Mouse (Mus musculus) liver, embryonic 13.5 days (tissue): ENCODE measurements around the gene Mprip. TPM values are rescaled to one million over a fixed set of nuclear protein-coding genes. Genes with fewer than 3 reads are reported as not detected.

Experiments used
- ATAC-seq: fragments of 200-750 bp; cut with Nextera tagmentation; 2 replicates; pipeline ENCODE4 v1.8.0; 2017; ENCODE audit warnings: low read depth, mild to moderate bottlenecking, moderate number of reproducible peaks, moderate library complexity
- DNase-seq: peaks from one replicate; pipeline ENCODE4 v3.0.0; 2022
- H3K27ac ChIP-seq: fragments of 300-500 bp; sonication (generic); 2 replicates; pipeline ENCODE4 v1.5.1; 2015; ENCODE audit warnings: moderate library complexity, mild to moderate bottlenecking, inconsistent platforms
- H3K27me3 ChIP-seq: fragments of 300-500 bp; sonication (generic); 2 replicates; pipeline ENCODE4 v1.6.1; 2015; ENCODE audit warnings: mild to moderate bottlenecking, inconsistent platforms
- H3K36me3 ChIP-seq: fragments of 300-500 bp; sonication (generic); 2 replicates; pipeline ENCODE4 v1.6.1; 2015; ENCODE audit warnings: mild to moderate bottlenecking, inconsistent platforms
- H3K4me1 ChIP-seq: fragments of 300-500 bp; sonication (generic); replicated peaks from 2 replicates; pipeline ENCODE4 v1.6.1; 2015; ENCODE audit warnings: inconsistent platforms
- H3K4me2 ChIP-seq: fragments of 300-500 bp; sonication (generic); 2 replicates; pipeline ENCODE4 v1.6.1; 2015; ENCODE audit warnings: inconsistent platforms, mild to moderate bottlenecking, moderate library complexity
- H3K4me3 ChIP-seq: fragments of 300-500 bp; sonication (generic); replicated peaks from 2 replicates; pipeline ENCODE4 v1.5.1; 2015; ENCODE audit warnings: mild to moderate bottlenecking, inconsistent platforms
- H3K9ac ChIP-seq: fragments of 300-500 bp; sonication (generic); 2 replicates; pipeline ENCODE4 v1.6.1; 2015; ENCODE audit warnings: mild to moderate bottlenecking, inconsistent platforms
- H3K9me3 ChIP-seq: fragments of 300-500 bp; sonication (generic); replicated peaks from 2 replicates; pipeline ENCODE4 v1.6.1; 2016; ENCODE audit warnings: inconsistent platforms
- WGBS: fragments of 180-500 bp; shearing (Covaris S2); methylation state at CpG from one replicate; pipeline ENCODE4 v1.1.7; 2015; ENCODE audit not compliant: insufficient replicate concordance; 5-methylcytosine and 5-hydroxymethylcytosine counted together
- polyA plus RNA-seq: library from polyadenylated mRNA; unstranded; fragments of >200 nt; fragmentation: Nextera tagmentation; extraction: Ambion mirVana; gene quantifications from 2 replicates; pipeline ENCODE4 v1.2.1, GENCODE M21; 2015

Mprip gene
- polyA plus RNA-seq, 1 experiment from 2014 or later = 11.8 TPM

DNA sequence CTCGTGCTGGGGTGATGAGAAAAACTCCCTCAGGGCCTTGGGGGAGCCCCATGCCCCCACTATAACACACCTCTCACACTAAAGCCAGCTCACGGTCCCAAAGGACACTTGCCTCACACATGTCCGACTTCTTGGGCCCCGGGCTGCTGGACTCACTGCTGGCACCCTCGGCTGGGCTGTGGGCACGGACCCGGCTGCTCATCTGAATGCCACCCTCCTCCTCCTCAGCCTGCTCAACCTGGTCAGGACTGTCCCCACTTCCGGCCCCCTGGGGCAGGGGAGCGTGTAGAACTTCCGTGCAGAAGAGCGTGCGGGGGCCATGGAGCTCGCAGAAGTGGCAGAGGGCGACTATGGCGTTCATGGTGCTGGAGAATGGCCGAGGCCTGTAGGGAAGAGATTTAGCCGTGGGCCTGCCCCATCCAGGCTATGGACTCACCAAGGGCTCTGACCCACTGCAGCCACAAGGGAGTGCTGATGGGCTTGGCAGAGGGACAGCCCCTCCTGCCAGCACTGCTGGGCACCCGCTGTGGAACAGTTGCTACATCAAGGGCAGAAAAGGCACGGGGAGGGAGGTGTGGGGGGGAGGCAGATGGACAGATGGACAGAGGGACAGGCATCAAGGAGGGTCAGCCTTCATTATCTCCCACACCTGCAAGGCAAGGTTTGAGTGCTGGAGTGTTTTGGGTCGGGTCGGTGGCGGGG lies 143.5 kb downstream of the Mprip start:
- H3K27ac ChIP-seq = no peak overlapping the region
- H3K27me3 ChIP-seq = no peaks in the 10 kb centered on the region
- WGBS = 80% methylated on average over 22 of the region's 22 CpGs
- no peaks in the 10 kb centered on the region for H3K9me3 ChIP-seq
- H3K4me1 ChIP-seq = peaks cover 18% of the 10 kb centered on the region
- DNase-seq (no peak), ATAC-seq (no peak)
- peaks cover 79% of the 10 kb centered on the region for H3K36me3 ChIP-seq
- H3K4me2 ChIP-seq = no peak overlapping the region
- no peak overlapping the region for H3K4me3 ChIP-seq
- no peak overlapping the region for H3K9ac ChIP-seq

DNA sequence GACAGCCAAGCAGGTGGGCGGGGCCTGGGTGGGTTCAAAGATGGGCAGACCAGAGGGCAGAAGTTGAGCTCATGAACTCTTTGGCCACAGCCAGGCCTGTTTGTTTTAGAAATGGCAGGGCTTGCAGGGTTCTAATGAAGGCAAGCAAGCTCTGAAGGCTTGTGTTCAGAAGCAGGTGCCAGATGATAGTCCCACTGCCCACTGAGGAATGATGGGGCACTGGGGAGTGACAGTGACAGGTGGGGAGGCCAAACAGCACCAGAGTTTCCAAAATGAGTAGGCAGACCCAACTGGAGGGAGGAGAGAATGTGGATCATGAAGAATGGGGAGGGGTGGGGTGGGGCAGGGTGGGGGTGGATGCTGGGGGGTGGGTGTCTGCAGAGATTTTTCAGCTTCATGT lies 144.2 kb downstream of the Mprip start:
- Histone ChIP-seq H3K27me3 (no peaks in the 10 kb centered on the region), H3K9me3 (no peaks in the 10 kb centered on the region), H3K9ac (no peak overlapping the region), H3K27ac (no peak overlapping the region), H3K4me3 (no peak overlapping the region), H3K4me2 (no peak overlapping the region), H3K36me3 (peaks cover 72% of the 10 kb centered on the region), H3K4me1 (peaks cover 18% of the 10 kb centered on the region)
- DNase-seq = no peak
- no peak for ATAC-seq
- 61% methylated on average over 1 of the region's 1 CpGs for WGBS

DNA sequence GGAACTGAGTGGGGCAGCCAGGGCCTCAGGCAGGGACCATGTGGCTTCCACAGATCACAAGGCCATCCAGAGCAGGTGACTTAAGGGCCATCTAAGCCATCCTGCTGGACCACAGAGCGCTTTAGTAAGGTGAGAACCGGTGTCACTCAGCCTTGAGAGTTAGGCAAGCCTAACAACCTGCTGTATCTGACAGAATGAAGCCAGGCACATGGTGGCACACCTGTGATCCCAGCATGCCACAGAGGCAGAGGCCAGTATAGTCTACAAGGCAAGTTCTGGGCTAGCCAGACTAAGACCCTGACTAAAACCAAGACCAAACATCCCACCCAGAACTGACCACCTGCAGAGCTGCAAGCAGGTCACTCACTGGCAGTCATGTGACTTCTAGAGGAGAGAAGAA lies 144.6 kb downstream of the Mprip start:
- no peak overlapping the region for H3K9ac ChIP-seq
- no peaks in the 10 kb centered on the region for H3K27me3 ChIP-seq
- no peak for ATAC-seq
- no peak overlapping the region for H3K27ac ChIP-seq
- no peak overlapping the region for H3K4me2 ChIP-seq
- no peak overlapping the region for H3K4me3 ChIP-seq
- no peak for DNase-seq
- WGBS = 85% methylated on average over 2 of the region's 2 CpGs
- no peaks in the 10 kb centered on the region for H3K9me3 ChIP-seq
- peaks cover 22% of the 10 kb centered on the region for H3K4me1 ChIP-seq
- H3K36me3 ChIP-seq = peaks cover 68% of the 10 kb centered on the region

DNA sequence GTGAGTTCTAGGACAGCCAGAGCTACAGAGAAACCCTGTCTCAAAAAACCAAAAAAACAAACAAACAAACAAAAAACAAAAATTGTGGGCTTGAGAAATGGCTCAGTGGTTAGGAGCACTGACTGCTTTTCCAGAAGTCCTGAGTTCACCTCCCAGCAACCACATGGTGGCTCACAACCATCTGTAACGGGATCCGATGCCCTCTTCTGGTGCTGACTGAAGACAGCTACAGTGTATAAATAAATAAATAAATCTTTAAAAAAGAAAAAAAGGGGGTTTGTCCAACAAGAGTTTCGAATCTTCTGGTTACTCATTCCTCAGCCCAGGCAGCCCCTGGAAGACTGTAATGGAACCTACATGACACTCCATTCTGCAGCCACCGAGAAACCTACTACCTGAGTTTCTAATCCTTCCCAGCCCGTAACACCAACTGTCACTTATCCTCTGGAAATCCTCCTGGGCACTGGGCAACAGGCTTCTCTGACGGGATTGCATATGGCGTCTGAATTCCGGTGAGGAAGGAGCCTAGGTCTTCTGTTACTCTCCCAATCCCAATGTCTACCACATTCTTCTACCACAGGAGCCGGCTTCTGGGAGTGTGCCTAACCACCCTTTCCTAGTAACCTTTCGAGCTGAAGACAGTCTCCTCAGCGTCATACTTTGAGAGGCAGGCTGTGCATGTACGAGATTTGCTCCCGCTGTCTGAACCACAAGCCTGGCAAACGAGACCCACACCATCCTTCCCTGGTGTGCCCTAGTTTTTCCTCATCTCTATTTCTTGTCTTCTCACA lies 147.3 kb downstream of the Mprip start:
- 68% methylated on average over 14 of the region's 14 CpGs for WGBS
- no peak for ATAC-seq

DNA sequence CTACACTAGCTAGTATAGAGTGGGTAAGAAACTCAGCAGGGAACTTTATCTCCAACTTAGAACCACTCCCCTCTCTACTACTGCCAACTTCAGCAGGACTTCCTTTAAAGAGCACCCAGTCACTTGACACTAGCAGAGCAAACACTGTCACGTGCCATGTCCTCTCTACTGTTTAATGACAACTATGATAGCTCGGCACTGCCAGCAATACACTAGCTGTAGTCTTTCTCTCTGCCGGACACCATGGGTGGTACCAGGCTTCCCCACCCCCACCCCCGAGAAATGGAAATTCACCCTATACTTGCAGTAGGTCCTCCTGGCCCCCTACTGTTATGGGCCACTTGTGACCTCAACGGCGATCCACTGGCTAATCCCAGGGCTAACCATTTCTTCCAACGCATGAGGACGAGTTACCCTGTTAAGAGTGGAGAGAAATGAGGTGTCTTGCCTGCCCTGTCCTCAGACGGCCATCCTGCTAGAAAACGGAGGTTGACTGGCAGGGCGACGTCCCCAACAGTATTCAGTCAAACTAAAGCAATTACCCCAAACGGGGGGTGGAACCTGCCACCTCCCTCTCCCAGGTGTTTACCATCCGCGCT lies 148.1 kb downstream of the Mprip start:
- Histone ChIP-seq H3K4me3 (peak overlapping the region; percentile 81), H3K27me3 (no peaks in the 10 kb centered on the region), H3K27ac (peak overlapping the region; percentile 89), H3K4me2 (peak overlapping the region; percentile 90), H3K4me1 (peaks cover 31% of the 10 kb centered on the region), H3K9ac (peak overlapping the region; percentile 88), H3K36me3 (peaks cover 35% of the 10 kb centered on the region), H3K9me3 (no peaks in the 10 kb centered on the region)
- ATAC-seq (peak; percentile 54), DNase-seq (peak; percentile 39)
- WGBS = under 1% methylated on average over 15 of the region's 15 CpGs

More for the DNA sequence above, 147.3 kb downstream of the Mprip start:
- Histone ChIP-seq H3K4me2 (peak overlapping the region; percentile 90), H3K4me3 (peak overlapping the region; percentile 81), H3K36me3 (peaks cover 41% of the 10 kb centered on the region), H3K9ac (peak overlapping the region; percentile 88), H3K9me3 (no peaks in the 10 kb centered on the region), H3K4me1 (peaks cover 31% of the 10 kb centered on the region), H3K27me3 (no peaks in the 10 kb centered on the region), H3K27ac (peak overlapping the region; percentile 89)
- DNase-seq = no peak

DNA sequence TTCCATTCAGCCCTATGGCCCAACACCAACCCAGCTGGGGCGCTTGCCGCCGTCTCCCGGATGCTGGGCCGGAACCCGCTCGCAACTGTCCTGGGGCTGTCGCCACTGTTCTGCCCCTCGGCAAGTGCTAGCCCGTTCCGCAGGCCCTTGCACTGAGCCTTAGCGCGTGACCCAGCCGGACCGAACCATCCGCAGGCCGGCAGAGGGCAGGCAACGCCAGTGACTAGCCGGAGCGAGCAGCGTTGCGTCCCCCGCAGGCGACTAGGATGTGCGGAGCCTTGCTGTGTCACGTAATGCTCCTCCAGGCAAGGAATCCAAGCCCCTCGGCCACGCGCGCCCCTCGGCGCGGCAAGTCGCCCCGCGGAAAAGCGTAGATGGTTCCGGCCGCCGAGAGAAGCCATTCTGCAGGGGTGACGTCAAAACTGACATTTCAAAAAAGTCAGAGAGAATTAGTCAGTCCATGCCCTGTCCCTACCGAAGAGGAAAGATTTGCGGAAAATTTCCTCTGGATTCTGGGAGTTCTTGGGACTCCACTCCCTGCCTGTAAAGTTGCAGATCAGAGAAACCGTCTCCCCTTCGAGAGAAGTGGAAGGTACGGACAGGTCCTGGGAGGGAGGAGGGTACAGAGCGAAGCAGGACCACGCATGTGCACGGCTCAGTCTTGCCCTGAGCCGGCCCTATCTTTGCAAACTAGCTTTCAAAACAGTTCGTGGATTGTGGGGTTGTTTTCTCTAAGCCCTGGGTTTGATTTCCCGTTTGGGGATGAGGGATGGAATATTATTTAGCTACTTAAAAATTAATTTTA lies 148.8 kb downstream of the Mprip start, which contains the start of gene Flcn:
Flcn (minus strand) TSS at position 347 of the 805 bp plus-strand sequence.
- ATAC-seq = peak; percentile 91
- Histone ChIP-seq H3K27ac (peak within 1 kb of the TSS; percentile 89), H3K9me3 (no peaks in the 10 kb centered on the region), H3K9ac (peak within 1 kb of the TSS; percentile 88), H3K4me2 (peak within 1 kb of the TSS; percentile 90), H3K4me1 (peaks cover 38% of the 10 kb centered on the region), H3K27me3 (no peaks in the 10 kb centered on the region), H3K36me3 (peaks cover 28% of the 10 kb centered on the region), H3K4me3 (peak within 1 kb of the TSS; percentile 81)
- peak; percentile 84 for DNase-seq
- WGBS = under 1% methylated on average over 52 of the region's 52 CpGs

DNA sequence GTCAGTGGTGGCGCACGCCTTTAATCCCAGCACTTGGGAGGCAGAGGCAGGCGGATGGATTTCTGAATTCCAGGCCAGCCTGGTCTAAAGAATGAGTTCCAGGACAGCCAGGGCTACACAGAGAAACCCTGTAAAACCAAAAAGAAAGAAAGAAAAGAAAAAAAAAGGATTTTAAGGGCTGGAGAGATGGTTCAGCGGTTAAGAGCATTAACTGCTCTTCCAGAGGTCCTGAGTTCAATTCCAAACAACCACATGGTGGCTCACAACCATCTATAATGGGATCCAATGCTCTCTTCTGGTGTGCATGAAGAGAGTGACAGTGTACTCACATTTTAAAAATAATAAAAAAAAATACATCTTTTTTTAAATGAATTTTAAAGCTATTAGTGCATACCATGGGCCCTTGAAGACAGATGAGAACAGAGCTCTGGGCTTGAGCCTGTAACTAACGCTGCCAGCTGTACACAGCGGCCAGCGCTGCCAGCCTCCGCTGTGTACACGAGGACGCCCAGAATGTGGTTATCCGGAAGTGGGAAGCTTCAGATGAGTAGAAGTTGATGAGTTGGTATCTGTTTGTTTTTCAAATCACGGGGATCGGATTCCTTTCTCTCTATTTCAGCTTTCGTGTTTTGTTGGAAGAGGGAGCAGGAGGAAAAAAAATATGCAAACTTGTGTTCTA lies 149.5 kb downstream of the Mprip start:
- Histone ChIP-seq H3K9ac (peak overlapping the region; percentile 88), H3K27me3 (no peaks in the 10 kb centered on the region), H3K4me1 (peaks cover 39% of the 10 kb centered on the region), H3K4me2 (peak overlapping the region; percentile 90), H3K36me3 (peaks cover 20% of the 10 kb centered on the region), H3K4me3 (peak overlapping the region; percentile 81), H3K27ac (peak overlapping the region; percentile 89), H3K9me3 (no peaks in the 10 kb centered on the region)
- no peak for ATAC-seq
- 34% methylated on average over 14 of the region's 14 CpGs for WGBS
- DNase-seq = peak; percentile 29

DNA sequence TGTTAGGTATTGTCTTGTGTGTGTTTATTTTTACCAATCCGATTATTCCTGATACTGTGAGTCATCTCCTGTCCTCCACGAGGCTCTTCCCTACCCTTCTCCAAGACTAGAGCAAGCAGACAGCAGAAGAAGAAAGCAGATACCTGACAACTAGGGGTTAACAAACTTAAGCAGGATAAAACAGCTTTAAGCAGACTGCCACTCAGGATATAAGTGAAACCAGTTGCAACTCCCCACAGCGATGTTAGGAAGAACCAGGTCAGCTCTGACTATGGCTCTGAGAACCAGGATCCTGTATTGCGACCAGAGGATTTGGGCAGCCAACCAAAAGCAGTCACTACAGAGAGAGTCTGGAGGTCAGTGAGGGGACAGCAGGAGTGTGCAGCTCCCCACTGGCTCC lies 150.1 kb downstream of the Mprip start:
- H3K27ac ChIP-seq = 0 out of 2 replicates have a peak overlapping the region, but pooled peaks have one; percentile 89
- H3K4me1 ChIP-seq = peaks cover 42% of the 10 kb centered on the region
- no peak for ATAC-seq
- H3K9me3 ChIP-seq = no peaks in the 10 kb centered on the region
- H3K9ac ChIP-seq = 0 out of 2 replicates have a peak overlapping the region, but pooled peaks have one; percentile 88
- no peak for DNase-seq
- peaks cover 19% of the 10 kb centered on the region for H3K36me3 ChIP-seq
- peak overlapping the region; percentile 90 for H3K4me2 ChIP-seq
- WGBS = 58% methylated on average over 4 of the region's 4 CpGs
- H3K4me3 ChIP-seq = peak overlapping the region; percentile 81; the same call in 1 of the 2 replicates
- no peaks in the 10 kb centered on the region for H3K27me3 ChIP-seq

DNA sequence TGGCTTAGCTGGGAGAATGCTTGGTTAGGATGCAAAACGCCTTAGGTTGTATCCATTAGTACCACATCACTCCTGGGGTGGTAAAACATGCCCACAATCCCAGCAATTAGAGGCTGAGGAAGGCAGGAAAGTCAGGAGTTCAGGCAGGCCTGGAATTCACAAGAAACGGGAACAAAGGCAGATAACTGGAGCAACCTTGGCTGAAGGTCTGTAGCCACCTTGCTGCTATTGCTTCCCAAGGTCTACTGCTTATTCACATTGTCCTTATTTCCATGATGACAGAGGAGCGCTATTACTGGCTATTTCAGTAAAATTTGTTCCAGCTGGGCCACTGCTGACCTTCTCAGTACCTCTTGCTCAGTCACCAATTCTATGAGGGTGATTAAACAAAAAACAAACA lies 152.2 kb downstream of the Mprip start:
- Histone ChIP-seq H3K27me3 (no peaks in the 10 kb centered on the region), H3K36me3 (peaks cover 25% of the 10 kb centered on the region), H3K4me1 (peaks cover 36% of the 10 kb centered on the region), H3K27ac (no peak overlapping the region), H3K4me3 (no peak overlapping the region), H3K9ac (no peak overlapping the region), H3K9me3 (no peaks in the 10 kb centered on the region), H3K4me2 (no peak overlapping the region)
- DNase-seq = no peak
- no peak for ATAC-seq
- 64% methylated on average over 3 of the region's 3 CpGs for WGBS

DNA sequence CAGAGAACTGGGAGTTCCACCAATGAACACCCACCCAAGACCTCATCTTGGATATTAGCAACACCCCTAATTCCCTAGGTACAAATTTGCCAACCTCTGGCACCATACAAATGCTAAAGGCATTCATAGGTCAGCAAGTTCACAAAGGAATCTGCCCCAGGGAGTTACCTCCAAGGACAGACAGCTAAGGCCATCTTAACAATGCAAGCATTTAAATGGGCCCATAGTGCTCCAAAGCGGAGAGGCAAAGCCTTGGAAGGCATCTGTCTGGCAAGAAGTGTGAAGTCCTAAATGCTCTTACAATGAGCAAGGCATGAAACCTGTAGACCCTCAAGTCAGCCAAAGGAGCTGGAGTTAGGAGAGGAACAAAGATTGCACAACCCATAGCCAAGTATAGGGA lies 153.2 kb downstream of the Mprip start:
- no peak overlapping the region for H3K4me3 ChIP-seq
- 81% methylated on average over 1 of the region's 1 CpGs for WGBS
- DNase-seq (no peak), ATAC-seq (no peak)
- H3K27me3 ChIP-seq = no peaks in the 10 kb centered on the region
- no peak overlapping the region for H3K4me2 ChIP-seq
- no peak overlapping the region for H3K9ac ChIP-seq
- H3K27ac ChIP-seq = no peak overlapping the region; the same call in 1 of the 2 replicates
- H3K36me3 ChIP-seq = peaks cover 36% of the 10 kb centered on the region
- no peaks in the 10 kb centered on the region for H3K9me3 ChIP-seq
- H3K4me1 ChIP-seq = peaks cover 26% of the 10 kb centered on the region
